Mouse (Mus musculus) layer of hippocampus, adult 6 months (tissue): ENCODE measurements around the gene Sfxn4. TPM values are rescaled to one million over a fixed set of nuclear protein-coding genes. Genes with fewer than 3 reads are reported as not detected.

Experiments
- long read RNA-seq, 2 experiments: library from polyadenylated mRNA; unstranded; transcript quantifications; one replicate each; pipeline ENCODE4 v2.0.0; 2019 to 2020
- polyA plus RNA-seq: library from polyadenylated mRNA; unstranded; fragments of <200 nt; fragmentation: Nextera tagmentation; gene quantifications from 2 replicates; pipeline ENCODE4 v1.2.3, GENCODE M21; 2021

Sfxn4 gene
- 10.2 and 11.6 TPM in 2 replicates for polyA plus RNA-seq
- long read RNA-seq, experiment 1, transcript Sfxn4-203 (14 exons, 1,309 nt) = major isoform, 16 of 18 reads
- long read RNA-seq, experiment 1, partial matches to known transcripts = 2 of 18 reads
- long read RNA-seq, experiment 1, other reads (novel, unspliced or antisense) = 0 of 18 reads
- long read RNA-seq, experiment 2, transcript Sfxn4-203 (14 exons, 1,309 nt) = major isoform, 19 of 27 reads
- long read RNA-seq, experiment 2, partial matches to known transcripts = 1 of 27 reads
- long read RNA-seq, experiment 2, other reads (novel, unspliced or antisense) = 6 of 27 reads

DNA sequence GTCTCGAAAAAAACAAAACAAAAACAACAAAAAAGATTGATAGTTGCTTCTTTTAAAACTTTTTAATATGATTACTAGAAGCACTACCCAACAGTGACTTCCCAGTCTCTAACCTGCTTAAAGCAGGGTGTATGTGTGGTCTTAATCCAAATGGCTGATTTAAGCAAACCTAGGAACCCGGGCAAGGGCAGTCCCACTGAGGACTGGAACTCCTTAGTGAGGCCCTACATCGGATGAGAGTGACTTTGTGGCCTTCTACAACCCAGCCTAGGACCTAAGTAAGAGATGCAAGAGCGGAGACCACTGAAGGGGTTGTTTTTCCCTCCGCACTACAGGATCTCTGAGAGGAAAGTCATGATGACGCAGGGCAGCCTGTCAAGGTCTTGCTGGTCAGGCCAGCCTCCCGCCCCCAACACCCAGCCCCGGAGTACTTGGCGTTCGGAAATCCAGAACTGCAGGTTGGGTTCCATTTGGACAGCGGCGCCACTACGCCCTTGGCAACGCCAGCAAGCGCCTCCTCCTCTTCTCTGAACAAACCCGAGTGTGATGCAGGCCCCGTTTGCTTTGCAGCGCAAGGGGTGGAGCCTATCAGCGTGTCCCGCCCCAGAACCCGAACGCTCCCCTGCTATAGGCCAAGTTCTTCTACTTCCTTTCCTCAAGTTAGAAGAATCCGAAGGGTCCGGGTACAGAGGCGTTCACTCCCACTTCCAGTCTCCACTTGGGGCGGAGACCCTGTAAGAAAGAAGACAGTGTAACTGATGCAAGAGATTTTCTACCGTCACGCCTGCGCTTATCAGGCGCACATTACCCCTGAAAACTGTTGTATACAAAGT lies at the start of gene Sfxn4:
TSS of gene Sfxn4 (minus strand) at position 612 of the 833 bp plus-strand sequence.

DNA sequence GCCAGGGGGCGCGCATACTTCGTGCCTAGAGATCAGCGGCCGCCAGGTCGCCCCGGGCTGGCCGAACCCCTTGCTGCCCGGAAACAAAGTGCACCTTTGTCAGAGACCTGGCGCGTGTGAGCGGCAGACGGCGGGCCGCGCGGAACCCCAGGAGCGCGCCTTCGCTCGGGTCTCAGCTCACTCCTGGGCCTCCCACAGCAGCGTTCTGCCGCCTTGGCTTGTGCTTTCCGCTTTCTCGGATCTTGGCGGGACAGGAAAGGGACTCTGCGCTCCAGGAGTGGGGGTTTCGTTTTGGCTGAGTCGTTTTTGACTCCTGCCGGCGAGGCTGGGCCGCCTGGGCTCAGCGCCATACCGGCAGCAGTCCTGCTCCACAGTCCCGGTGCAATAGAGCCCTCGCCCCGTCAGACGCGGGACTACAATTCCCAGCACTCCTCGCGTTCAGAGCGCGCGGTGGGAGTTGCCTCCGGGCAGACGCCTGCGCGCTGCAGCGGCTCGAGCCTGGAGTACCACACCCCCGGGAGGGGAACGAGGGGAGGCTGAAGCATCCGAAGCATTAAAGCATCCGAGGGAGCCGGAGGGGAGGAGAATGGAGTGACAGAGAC lies 28.5 kb upstream of the Sfxn4 start, which contains the start of gene Grk5:
TSS of gene Grk5 (plus strand) at position 36 of the 602 bp plus-strand sequence.

GRCm38 (mm10) chr19:60874064-60874694 lies 12.9 kb upstream of the Sfxn4 start, which contains the start of gene Prdx3:
Gene Prdx3 (minus strand): TSS chr19:60874556.

GRCm38 (mm10) chr19:60811098-60812035 lies 49.9 kb downstream of the Sfxn4 start, which contains the start of gene Fam45a:
Gene Fam45a (plus strand): TSS chr19:60811585.

DNA sequence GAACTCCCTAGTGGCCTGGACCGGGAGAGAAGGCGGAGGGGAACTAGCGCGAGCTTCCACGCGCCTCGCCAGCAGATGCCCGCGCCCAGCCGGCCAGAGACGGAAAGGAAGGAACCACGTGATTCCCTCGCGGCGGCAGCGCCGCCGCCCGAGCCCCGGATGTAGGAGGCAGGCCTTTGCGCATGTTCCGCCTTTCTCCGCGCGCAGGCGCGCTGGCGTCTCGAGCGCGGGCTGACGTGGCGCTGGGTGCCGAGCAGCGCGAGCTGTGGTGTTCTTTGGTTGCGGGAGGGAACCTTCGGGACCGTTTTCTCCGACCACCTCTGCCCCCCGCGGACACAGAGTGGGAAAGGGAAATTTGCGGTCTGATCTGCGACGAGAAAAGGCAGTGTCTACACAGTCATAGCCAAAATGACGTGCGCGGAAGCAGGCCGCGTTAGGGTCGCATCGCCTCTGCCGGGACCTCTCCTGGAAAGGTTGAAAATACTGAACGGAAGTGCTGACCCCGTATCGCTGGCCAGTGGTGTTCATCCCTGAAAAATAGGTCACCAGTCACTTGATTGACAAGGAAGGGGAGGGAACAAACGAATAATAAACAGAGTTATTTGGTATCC lies 70.6 kb downstream of the Sfxn4 start, which contains the start of gene Eif3a:
TSS of gene Eif3a (minus strand) at position 108 of the 611 bp plus-strand sequence.

Other genes starting within 250 kb of the Sfxn4 start
- gene Nanos1, start 105.5 kb downstream of the Sfxn4 start, polyA plus RNA-seq = 5.6 and 6.9 TPM in 2 replicates
- gene Eif3a, start 70.8 kb downstream of the Sfxn4 start, polyA plus RNA-seq = 40.1 and 41.6 TPM in 2 replicates
- 51.3 and 57.7 TPM in 2 replicates for gene Fam45a, start 49.9 kb downstream of the Sfxn4 start, polyA plus RNA-seq
- 133 and 146 TPM in 2 replicates for gene Prdx3, start 13.1 kb upstream of the Sfxn4 start, polyA plus RNA-seq
- gene Grk5, start 28.3 kb upstream of the Sfxn4 start, polyA plus RNA-seq = 1.2 and 1.7 TPM in 2 replicates